Mouse (Mus musculus) G1E (cell line): ENCODE measurements around the gene Nkg7.

Source experiments
- CTCF ChIP-seq: IDR thresholded peaks from 2 replicates; pipeline ENCODE4 v1.5.1; 2012; ENCODE audit warnings: low read depth, low read length, inconsistent platforms, mixed read lengths
- GATA1 ChIP-seq: IDR thresholded peaks from 2 replicates; pipeline ENCODE4 v1.6.1; 2012; ENCODE audit warnings: borderline replicate concordance, low read length, inconsistent platforms, mixed read lengths
- GATA2 ChIP-seq: IDR thresholded peaks from 2 replicates; pipeline ENCODE4 v1.6.1; 2012; ENCODE audit warnings: low read depth, low read length, inconsistent platforms, borderline replicate concordance
- POLR2AphosphoS5 ChIP-seq: IDR thresholded peaks from 2 replicates; pipeline ENCODE4 v1.6.1; 2012; ENCODE audit warnings: low read depth, low read length, inconsistent platforms; ENCODE audit not compliant: insufficient replicate concordance
- TAL1 ChIP-seq: conservative IDR thresholded peaks from 2 replicates; pipeline ENCODE4 v1.6.1; 2012; ENCODE audit warnings: low read depth, low read length, inconsistent platforms, mixed read lengths

DNA sequence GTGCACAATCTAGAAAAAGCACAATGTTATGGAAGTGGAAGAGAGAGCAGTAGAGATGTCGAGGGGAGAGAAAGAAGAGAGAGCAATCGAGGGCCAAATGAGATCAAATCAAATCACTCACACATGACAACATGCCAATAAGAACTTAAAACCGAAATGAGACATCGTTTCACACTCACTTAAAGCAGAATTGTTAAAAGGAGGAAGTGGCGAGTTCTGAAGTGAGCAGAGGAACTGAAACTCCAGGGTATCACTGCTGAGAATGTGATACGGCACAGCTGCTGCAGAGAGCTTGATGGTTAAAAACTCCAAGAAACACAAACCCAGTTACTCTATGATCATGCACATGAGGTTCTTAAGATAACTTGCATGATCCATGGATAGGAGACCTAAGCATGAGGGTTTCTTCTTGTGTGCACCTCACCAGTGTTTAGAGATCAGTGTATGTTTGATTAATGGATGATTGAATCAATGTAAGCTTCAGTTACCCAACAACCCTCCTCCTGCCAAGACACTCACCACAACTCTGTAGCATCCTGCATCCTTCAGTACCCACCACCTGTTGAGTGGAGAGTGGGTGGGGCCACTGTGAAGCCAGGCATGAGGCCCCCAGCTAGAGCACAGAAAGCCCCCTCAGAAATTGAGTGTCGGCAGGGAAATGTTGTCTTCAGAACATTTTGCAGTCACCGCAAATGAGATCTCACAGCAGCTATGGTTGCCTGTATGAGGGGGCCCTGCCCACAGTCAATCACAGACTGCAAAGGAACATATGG is 44.3 kb upstream of the Nkg7 start:
- TF ChIP-seq GATA2, result no peak
- no peak for TF ChIP-seq CTCF
- no peak for TF ChIP-seq TAL1
- TF ChIP-seq GATA1, result no peak
- TF ChIP-seq POLR2AphosphoS5, result no peak
